Mouse (Mus musculus) embryo, embryonic 9.5 days (tissue): ENCODE results near the gene Atrnl1.

Experiments used
- DNase-seq: peaks from one replicate; pipeline ENCODE4 v3.0.0-alpha.2; 2017; ENCODE audit errors: extremely low spot score

The Atrnl1 gene

GRCm38 (mm10) chr19:57610476-57611261 lies at the start of gene Atrnl1:
Gene Atrnl1 (plus strand): TSS chr19:57611034.
- DNase-seq, result peak; percentile 90

GRCm38 (mm10) chr19:57561486-57561885 lies 49.3 kb upstream of the Atrnl1 start:
- DNase-seq, result no peak

GRCm38 (mm10) chr19:57569040-57569439 lies 41.8 kb upstream of the Atrnl1 start:
- DNase-seq, result no peak

GRCm38 (mm10) chr19:57572360-57573237 lies 38.2 kb upstream of the Atrnl1 start:
- DNase-seq, result no peak

- DNase-seq, result no peak
These were observed 37.4 kb upstream of the Atrnl1 start for GRCm38 (mm10) chr19:57573470-57573869.

- DNase-seq, result no peak
These were observed 35.8 kb upstream of the Atrnl1 start for GRCm38 (mm10) chr19:57575027-57575426.

GRCm38 (mm10) chr19:57576836-57577235 lies 34.0 kb upstream of the Atrnl1 start:
- no peak for DNase-seq

GRCm38 (mm10) chr19:57577256-57577655 lies 33.6 kb upstream of the Atrnl1 start:
- no peak for DNase-seq

- DNase-seq, result no peak
These were observed 29.9 kb upstream of the Atrnl1 start for GRCm38 (mm10) chr19:57580962-57581361.

- DNase-seq, result no peak
These were observed 25.5 kb upstream of the Atrnl1 start for GRCm38 (mm10) chr19:57585231-57585792.

GRCm38 (mm10) chr19:57586172-57586571 lies 24.7 kb upstream of the Atrnl1 start:
- peak; percentile 27 for DNase-seq

- DNase-seq, result no peak
These were observed 21.3 kb upstream of the Atrnl1 start for GRCm38 (mm10) chr19:57589516-57589915.

- DNase-seq, result no peak
These were observed 19.9 kb upstream of the Atrnl1 start for GRCm38 (mm10) chr19:57590895-57591294.

GRCm38 (mm10) chr19:57591631-57592030 lies 19.2 kb upstream of the Atrnl1 start:
- DNase-seq, result no peak

- no peak for DNase-seq
These were observed 18.5 kb upstream of the Atrnl1 start for GRCm38 (mm10) chr19:57592355-57592754.

- no peak for DNase-seq
These were observed 11.7 kb upstream of the Atrnl1 start for GRCm38 (mm10) chr19:57599126-57599525.

- no peak for DNase-seq
These were observed 10.5 kb upstream of the Atrnl1 start for GRCm38 (mm10) chr19:57600233-57600929.

GRCm38 (mm10) chr19:57600930-57601328 lies 9.9 kb upstream of the Atrnl1 start:
- no peak for DNase-seq

GRCm38 (mm10) chr19:57603593-57603992 lies 7.2 kb upstream of the Atrnl1 start:
- no peak for DNase-seq

- no peak for DNase-seq
These were observed 4.9 kb upstream of the Atrnl1 start for GRCm38 (mm10) chr19:57605941-57606340.

GRCm38 (mm10) chr19:57606351-57606750 lies 4.5 kb upstream of the Atrnl1 start:
- DNase-seq, result no peak
